Mouse (Mus musculus) brain, embryonic 14.5 days (tissue): Measurements from ENCODE around the gene Rhbdd1.
A peak's percentile ranks its signal among the peaks of the same experiment; 100 is the strongest.

Source experiments
- CTCF ChIP-seq: fragments of 200-500 bp; IDR thresholded peaks from 2 replicates; pipeline ENCODE4 v1.5.1; 2012; ENCODE audit warnings: inconsistent platforms, mild to moderate bottlenecking, moderate library complexity, borderline replicate concordance; ENCODE audit not compliant: insufficient read depth, insufficient read length; ENCODE audit errors: extremely low read depth
- POLR2A ChIP-seq: fragments of 200-500 bp; IDR thresholded peaks from 2 replicates; pipeline ENCODE4 v1.6.1; 2012; ENCODE audit warnings: mild to moderate bottlenecking, inconsistent platforms, borderline replicate concordance; ENCODE audit not compliant: poor library complexity, insufficient read depth, insufficient read length, severe bottlenecking; ENCODE audit errors: extremely low read depth

GRCm38 (mm10) chr1:82288421-82288990 lies 27.7 kb upstream of the Rhbdd1 start:
- peak; percentile 20; the same call in 1 of the 2 replicates for TF ChIP-seq CTCF
- TF ChIP-seq POLR2A = no peak
